Mouse (Mus musculus) fat pad, adult 2 months (tissue): Measurements from ENCODE around the gene Atp13a4.

Source experiments
- DNase-seq: peaks from one replicate; pipeline ENCODE4 v3.0.0-alpha.2; 2011; ENCODE audit warnings: low read depth, low spot score; ENCODE audit errors: extremely low read depth

Gene Atp13a4

GRCm38 (mm10) chr16:29481439-29481838 is 63.2 kb downstream of the Atp13a4 start:
- DNase-seq: no peak

- DNase-seq: no peak
Measured at GRCm38 (mm10) chr16:29480396-29480795, 64.3 kb downstream of the Atp13a4 start.

DNA sequence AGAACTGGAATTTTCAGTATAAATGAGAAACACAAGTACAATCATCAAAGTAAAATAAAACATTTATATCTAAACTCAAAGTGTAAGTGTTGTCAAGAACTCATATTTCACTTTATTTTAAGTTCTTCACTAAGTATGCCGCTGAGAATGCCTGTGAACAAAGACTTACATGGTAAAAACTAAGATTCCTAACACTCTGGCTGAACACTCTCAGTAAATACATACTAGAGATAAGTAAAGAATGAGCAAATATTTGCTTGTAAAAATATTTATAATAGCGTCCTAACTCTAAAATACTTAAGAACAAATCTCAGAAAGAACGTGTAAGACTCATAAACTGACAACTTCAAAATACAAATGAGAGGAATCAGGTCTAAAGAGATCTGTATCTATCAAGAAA is 80.9 kb downstream of the Atp13a4 start:
- DNase-seq: no peak

- DNase-seq: no peak
Measured at GRCm38 (mm10) chr16:29459331-29459730, 85.3 kb downstream of the Atp13a4 start.

- DNase-seq: no peak
Measured at GRCm38 (mm10) chr16:29456851-29457250, 87.8 kb downstream of the Atp13a4 start.

- DNase-seq: no peak
Measured at GRCm38 (mm10) chr16:29453282-29453681, 91.4 kb downstream of the Atp13a4 start.

DNA sequence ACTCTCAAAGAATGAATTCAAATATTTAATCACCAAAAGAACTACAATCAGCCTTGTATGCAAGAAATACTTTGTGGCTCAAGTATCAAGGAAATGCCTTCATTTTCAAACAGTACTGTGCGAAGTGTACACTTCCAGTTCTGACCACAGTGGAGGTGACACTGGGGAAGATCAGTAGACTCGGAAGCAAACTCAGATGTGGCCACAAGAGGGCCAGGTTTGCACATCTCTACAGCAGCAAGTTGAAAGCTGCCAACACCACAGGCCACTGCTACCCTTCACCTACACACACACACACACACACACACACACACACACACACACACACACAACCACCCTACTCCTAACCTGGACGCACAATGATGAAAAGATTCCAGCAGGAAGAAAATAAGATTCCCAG is 93.0 kb downstream of the Atp13a4 start:
- no peak for DNase-seq

DNA sequence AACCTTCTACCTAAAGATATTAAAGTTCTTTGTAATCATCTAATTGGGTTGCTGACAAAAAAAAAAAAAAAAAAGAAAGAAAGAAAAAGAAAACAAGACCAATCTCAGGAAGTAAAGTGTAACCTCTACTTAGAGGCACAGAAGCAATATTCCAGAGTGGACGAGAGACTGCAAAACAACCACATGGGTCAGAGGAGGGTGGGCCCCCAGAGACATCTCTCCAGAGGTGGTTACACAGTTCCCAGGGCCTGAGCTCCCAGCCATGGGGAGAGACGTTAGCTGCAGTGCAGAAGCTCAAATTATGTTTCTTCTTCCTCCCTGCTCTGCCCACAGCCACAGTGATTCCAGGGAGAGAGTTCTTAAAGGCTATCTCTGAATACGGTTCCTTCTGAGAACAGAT is 102.5 kb downstream of the Atp13a4 start:
- no peak for DNase-seq

- DNase-seq: no peak
Measured at GRCm38 (mm10) chr16:29441405-29441985, 103.2 kb downstream of the Atp13a4 start.

DNA sequence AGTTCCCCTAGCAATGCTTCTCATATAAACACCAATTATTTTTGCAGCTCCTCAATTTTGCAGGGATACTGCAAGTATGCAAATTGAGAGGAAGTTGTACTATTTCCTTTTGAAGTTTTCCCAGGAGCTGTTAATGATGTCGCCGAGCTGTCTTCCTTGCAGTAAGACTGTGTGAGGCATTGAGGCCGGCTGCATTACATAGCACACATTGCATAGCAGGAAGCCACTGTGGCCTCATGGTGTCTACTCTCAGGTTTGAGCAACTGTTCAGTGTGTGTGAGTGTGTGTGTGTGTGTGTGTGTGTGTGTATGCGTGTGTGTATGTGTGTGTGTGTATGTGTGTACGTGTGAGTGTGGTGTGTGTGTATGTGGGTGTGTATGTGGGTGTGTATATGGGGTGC is 106.6 kb downstream of the Atp13a4 start:
- DNase-seq: no peak

GRCm38 (mm10) chr16:29435746-29436145 is 108.9 kb downstream of the Atp13a4 start:
- DNase-seq: no peak

DNA sequence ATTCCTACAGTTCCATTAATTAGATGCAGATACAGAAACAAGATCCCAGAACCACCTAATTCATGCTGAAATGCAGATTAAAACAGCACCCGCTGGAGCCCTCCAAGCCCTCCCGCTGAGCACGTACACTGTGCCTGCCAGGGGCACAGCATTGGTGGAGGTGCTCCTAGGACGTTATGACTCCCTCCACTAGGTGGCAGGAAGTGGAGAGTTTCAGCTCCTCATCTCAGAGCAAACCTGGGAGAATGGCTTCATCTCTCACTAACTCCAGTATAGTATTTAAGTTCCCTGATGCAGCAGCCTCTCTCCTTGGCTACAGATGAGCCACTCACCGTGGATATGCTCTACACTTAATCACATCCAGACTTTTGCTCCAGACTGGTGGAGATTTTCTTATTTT is 110.0 kb downstream of the Atp13a4 start:
- DNase-seq: no peak

- DNase-seq: no peak
Measured at GRCm38 (mm10) chr16:29414822-29415221, 129.8 kb downstream of the Atp13a4 start.

- DNase-seq: no peak
Measured at GRCm38 (mm10) chr16:29407319-29407718, 137.3 kb downstream of the Atp13a4 start.

- DNase-seq: no peak
Measured at GRCm38 (mm10) chr16:29399079-29399478, 145.6 kb downstream of the Atp13a4 start.

DNA sequence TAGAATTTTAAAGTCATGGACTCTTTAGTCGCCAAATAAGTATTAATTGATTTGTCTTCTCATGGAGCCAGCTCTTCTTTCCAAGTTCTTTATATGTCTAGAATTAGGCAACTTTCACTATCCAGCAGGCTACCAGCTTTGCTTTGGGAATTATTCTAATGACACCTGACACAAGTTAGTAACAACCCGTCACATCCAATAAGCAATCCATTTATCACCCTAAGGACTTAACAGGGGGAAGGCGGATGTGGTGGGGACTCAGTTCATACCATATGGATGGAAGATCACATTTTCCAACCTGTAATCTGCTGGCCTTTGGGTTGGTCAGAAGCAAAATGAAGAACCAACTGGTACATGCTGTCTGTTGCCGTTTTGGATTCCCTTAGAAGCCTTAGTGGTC is 159.9 kb downstream of the Atp13a4 start:
- DNase-seq: no peak

DNA sequence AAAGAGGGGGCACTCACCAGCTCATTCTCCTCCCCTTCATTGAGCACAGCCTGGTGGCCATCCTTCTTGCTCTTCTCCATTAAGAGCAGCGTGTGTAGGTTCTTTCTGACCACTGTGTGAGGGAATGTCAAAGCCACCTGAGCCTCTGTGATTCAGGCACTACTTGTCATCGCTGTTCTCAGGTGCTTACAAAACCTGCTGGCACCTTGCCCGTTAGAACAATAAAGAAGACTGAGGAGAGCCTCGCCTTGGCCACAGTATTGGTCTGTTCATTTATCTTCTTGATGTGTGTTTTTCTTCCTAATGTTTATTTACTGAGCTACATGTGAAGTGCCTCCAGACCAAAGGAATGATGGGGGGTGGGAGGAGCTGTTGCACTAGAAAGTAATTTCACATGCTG is 166.2 kb downstream of the Atp13a4 start, which contains the start of gene Atp13a5:
Gene Atp13a5, minus strand, starts transcription at position 275 of the 400 bp plus-strand sequence.
- DNase-seq: no peak

GRCm38 (mm10) chr16:29374636-29375035 is 170.0 kb downstream of the Atp13a4 start:
- DNase-seq: no peak
